Mouse (Mus musculus) R1 (cell line): ENCODE measurements around the gene Inpp4b.

Experiments
- DNase-seq: peaks from one replicate; pipeline ENCODE4 v3.0.0-alpha.2; 2018; ENCODE audit warnings: low read depth, low spot score

The Inpp4b gene

GRCm38 (mm10) chr8:81342236-81342998 is at the start of gene Inpp4b:
TSS of gene Inpp4b (plus strand) at chr8:81342556.
- DNase-seq: peak; percentile 38

- DNase-seq: no peak
Observed at GRCm38 (mm10) chr8:81335250-81335649, 7.1 kb upstream of the Inpp4b start.

- no peak for DNase-seq
Observed at GRCm38 (mm10) chr8:81341191-81341590, 1.2 kb upstream of the Inpp4b start.

- peak; percentile 58 for DNase-seq
Observed at GRCm38 (mm10) chr8:81341591-81342235, 643 bp upstream of the Inpp4b start.

GRCm38 (mm10) chr8:81342999-81343302 is 595 bp downstream of the Inpp4b start:
- no peak for DNase-seq

GRCm38 (mm10) chr8:81345170-81345697 is 2.9 kb downstream of the Inpp4b start:
- DNase-seq: no peak

GRCm38 (mm10) chr8:81349452-81349851 is 7.1 kb downstream of the Inpp4b start:
- DNase-seq: peak; percentile 39

- peak; percentile 7 for DNase-seq
Observed at GRCm38 (mm10) chr8:81353460-81353859, 11.1 kb downstream of the Inpp4b start.

- no peak for DNase-seq
Observed at GRCm38 (mm10) chr8:81358108-81358507, 15.8 kb downstream of the Inpp4b start.

- DNase-seq: no peak
Observed at GRCm38 (mm10) chr8:81360518-81360917, 18.2 kb downstream of the Inpp4b start.

GRCm38 (mm10) chr8:81361162-81361561 is 18.8 kb downstream of the Inpp4b start:
- DNase-seq: no peak

GRCm38 (mm10) chr8:81370607-81371006 is 28.3 kb downstream of the Inpp4b start:
- no peak for DNase-seq

- no peak for DNase-seq
Observed at GRCm38 (mm10) chr8:81371844-81372243, 29.5 kb downstream of the Inpp4b start.

GRCm38 (mm10) chr8:81374877-81375475 is 32.6 kb downstream of the Inpp4b start:
- DNase-seq: no peak

- no peak for DNase-seq
Observed at GRCm38 (mm10) chr8:81388953-81389352, 46.6 kb downstream of the Inpp4b start.

- no peak for DNase-seq
Observed at GRCm38 (mm10) chr8:81399071-81399470, 56.7 kb downstream of the Inpp4b start.

- no peak for DNase-seq
Observed at GRCm38 (mm10) chr8:81399501-81399900, 57.1 kb downstream of the Inpp4b start.

- DNase-seq: no peak
Observed at GRCm38 (mm10) chr8:81412707-81413106, 70.4 kb downstream of the Inpp4b start.

GRCm38 (mm10) chr8:81443957-81444356 is 101.6 kb downstream of the Inpp4b start:
- no peak for DNase-seq

- no peak for DNase-seq
Observed at GRCm38 (mm10) chr8:81449798-81450197, 107.4 kb downstream of the Inpp4b start.

- DNase-seq: no peak
Observed at GRCm38 (mm10) chr8:81452082-81452481, 109.7 kb downstream of the Inpp4b start.

- DNase-seq: no peak
Observed at GRCm38 (mm10) chr8:81454830-81455229, 112.5 kb downstream of the Inpp4b start.

GRCm38 (mm10) chr8:81463762-81464161 is 121.4 kb downstream of the Inpp4b start:
- no peak for DNase-seq
